Mouse (Mus musculus) fibroblast of lung, adult 2 months (primary cell): Measurements from ENCODE around the gene Srrm2.
A peak's percentile ranks its signal among the peaks of the same experiment; 100 is the strongest.

ENCODE experiments used
- DNase-seq: peaks from one replicate; pipeline ENCODE4 v3.0.0-alpha.2; 2011; ENCODE audit warnings: low read depth

Srrm2 gene

DNA sequence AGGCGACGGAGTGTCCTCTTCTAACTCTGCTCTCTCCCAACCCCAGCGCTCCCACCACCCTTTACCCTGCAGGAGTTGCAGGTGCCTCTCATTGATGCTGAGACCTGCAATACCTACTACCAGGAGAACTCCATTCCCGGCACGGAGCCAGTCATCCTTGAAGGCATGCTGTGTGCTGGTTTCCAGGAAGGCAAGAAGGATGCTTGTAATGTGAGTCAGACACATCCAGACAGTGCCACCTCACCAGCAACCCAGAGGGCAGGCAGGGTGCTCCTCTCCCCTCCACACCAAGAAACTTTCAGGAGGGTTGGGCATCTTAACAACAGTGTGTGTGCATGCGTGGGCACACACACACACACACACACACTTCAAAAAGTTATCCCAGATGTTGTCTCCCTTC lies 66.9 kb downstream of the Srrm2 start:
- DNase-seq, result peak; percentile 19

- no peak for DNase-seq
These were observed 67.6 kb downstream of the Srrm2 start for GRCm38 (mm10) chr17:23857913-23858312.

DNA sequence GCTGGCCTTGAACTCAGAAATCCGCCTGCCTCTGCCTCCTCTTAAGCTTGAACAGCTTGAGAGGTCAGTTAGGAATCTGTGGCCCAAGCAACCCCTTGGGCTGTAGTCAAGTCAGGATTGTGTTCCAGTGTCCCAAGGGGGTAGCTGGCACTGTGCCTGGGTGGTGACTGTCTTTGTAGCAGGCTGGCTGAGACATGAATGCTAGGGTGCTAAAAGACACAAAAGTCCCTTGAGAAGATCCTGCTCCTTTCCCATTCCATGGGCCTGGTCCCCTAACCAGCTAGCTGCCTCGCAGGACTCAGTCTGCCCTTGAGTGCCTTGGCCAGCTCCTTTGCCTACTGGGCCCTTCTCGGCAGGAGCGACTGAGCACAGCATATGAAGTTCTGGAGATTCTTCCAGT lies 72.6 kb downstream of the Srrm2 start:
- DNase-seq, result no peak

- no peak for DNase-seq
These were observed 77.4 kb downstream of the Srrm2 start, which contains the start of gene Prss21 for GRCm38 (mm10) chr17:23867756-23868155. TSS of gene Prss21 (plus strand) at chr17:23868056.

GRCm38 (mm10) chr17:23868513-23868912 lies 78.2 kb downstream of the Srrm2 start:
- DNase-seq, result no peak
